Mouse (Mus musculus): ENCODE measurements around the gene Hist1h4a.
"Not testable (repeated sequence)": the region's sequence is repeated elsewhere in the genome, so short reads cannot be mapped to it uniquely, and the experiment has no call there.

Gene Hist1h4a

DNA sequence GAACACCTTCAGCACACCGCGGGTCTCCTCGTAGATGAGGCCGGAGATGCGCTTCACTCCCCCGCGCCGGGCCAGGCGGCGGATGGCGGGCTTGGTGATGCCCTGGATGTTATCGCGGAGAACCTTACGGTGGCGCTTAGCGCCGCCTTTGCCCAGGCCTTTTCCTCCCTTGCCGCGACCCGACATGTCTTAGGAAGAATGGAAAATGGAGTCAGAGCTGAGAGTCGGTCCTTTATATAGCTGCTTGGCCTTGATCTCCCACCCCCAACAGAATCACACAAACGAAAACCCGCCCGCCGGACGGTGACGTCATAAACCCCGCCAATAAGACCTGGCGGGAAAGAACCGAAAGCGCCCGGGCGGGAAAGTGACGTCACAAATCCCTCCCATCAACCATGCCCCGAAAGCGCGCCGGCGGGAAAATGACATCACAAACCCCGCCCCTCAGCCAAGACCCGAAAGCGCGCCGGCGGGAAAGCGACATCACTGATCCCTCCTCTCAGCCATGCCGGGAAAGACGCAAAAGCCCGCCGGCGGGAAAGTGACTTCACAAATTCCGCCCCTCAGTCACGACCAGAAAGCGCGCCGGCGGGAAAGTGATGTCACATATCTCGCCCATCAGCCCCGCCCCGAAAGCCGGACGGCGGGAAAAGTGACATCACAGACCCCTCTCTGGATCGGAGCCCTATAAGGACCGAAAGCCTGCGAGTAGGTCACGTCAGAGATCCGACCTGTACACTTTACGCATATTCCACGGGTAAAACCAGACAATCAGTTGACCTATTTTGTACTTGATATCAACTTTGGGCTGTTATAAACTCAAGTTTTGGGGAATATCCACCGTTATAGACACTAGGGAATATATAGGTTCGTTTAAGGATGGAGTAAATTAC, at the start of gene Hist1h4a:
TSS of gene Hist1h4a (minus strand) at position 259 of the 893 bp plus-strand sequence.
- peak; percentile 95 to 98 for DNase-seq (ENCODE audit: low spot score in 2 of 2)

DNA sequence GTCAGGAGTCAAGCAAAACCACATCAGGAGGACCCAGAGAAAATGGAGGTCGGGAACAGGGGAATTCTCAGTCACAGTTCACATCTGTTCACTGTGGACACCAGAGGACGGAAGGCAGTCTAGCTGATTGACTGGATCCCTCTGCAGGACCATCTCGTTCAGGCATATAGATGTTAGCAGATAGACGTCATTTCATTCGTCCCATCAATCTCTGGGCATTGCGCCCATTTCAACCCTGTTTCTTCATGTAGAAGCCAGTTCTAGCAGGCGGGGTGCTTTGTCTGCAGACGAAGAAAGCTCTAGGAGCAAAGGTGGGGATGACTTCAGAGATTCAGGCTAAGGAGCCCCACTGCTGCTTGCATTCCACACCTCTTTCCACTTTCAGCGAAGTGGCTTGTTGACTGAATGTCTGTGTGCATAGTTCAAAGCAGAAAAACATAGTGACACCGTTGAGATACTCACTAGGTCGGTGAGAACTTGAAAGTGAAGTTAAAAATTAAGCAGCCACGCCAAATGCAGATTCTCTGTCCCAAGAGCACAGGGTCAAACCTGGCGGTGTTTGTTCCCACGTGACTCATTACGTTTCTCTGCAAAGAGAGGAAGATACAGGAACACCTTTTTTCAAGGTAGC, 45.5 kb upstream of the Hist1h4a start, which contains the start of gene Slc17a2:
TSS of gene Slc17a2 (plus strand) at position 572 of the 631 bp plus-strand sequence.
- DNase-seq (ENCODE audit: low spot score in 2 of 2) = no peak

- no peak for DNase-seq (ENCODE audit: low spot score in 2 of 2)
These were observed 43.5 kb upstream of the Hist1h4a start for GRCm38 (mm10) chr13:23804532-23804931.

DNA sequence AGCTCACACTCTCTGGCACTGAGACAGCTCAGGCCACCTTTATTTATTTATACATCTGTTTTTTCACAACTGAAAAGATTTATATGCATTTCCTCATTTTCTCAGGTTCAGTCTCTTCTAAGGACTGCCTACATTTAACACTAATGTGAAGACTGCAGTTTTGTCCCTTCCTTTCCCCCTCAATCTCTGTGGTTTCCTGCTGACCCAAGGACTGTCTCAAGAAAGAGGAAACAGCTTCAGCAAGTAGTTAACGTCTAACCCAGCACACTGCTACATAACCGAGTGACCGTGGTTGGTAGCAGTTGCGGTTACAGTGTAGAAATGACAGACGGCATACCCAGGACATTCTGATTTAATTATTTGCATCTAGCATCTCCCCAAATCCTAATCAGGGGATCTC, 38.4 kb upstream of the Hist1h4a start:
- no peak for DNase-seq (ENCODE audit: low spot score in 2 of 2)

- peak in 1 of 2 experiments; percentile 30 for DNase-seq (ENCODE audit: low spot score in 2 of 2)
These were observed 31.5 kb upstream of the Hist1h4a start for GRCm38 (mm10) chr13:23792520-23792919.

DNA sequence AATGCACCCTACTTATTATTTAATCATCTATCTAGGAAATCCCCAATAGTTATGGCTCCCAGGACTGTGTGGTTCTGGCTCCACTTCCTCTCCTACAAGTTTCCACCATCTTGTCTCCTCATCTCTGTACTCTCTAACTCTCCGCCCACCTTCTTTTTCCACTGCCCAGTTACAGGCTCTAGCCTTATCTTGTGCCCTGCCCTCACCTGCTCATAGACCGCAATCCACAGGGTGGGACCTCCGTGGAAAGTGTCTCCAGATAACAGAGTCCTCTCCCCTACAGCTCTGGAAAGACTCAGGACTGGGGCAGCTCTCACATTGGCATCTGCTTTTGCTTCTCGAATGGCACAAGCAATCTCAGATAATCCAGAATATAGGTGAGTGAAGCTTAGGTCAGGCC, 18.0 kb upstream of the Hist1h4a start:
- DNase-seq (ENCODE audit: low spot score in 2 of 2) = no peak

GRCm38 (mm10) chr13:23778339-23778738, 17.3 kb upstream of the Hist1h4a start:
- no peak for DNase-seq (ENCODE audit: low spot score in 2 of 2)

DNA sequence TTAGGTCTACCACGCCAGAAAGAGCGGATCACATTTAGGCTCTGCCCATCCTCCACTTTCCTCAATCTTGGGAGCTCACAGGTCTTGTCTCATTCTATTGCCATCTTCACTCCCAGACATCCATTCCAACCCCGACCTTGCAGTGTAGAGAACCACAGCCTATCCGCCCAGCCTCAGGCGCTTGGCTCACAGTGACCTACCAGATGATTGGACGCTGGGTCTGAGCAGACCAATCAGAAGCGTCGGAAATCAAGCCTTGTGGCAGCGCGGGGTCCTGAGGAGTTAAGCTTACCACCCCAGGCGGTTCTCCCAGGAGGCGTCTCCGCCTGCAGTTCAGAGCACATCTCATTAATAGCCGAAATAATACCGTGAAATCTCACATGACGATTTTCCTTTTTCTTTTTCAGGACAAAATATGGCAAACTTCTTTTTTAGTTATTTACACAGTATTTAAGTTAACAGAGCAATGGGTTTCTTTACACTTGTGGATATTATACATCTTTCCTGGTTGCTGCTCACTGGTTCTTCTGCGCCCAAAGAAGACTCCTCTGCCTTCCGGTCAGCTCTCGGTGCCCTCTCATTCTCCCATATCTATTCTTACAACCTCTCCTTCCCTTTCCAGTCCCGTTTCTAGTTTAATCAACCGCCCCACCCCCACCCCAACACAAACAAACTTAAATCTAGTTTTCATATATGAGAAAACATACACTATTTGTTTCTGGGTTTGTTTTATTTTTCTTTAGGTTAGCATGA, 11.7 kb upstream of the Hist1h4a start:
- peak in 1 of 2 experiments; percentile 9 for DNase-seq (ENCODE audit: low spot score in 2 of 2)

DNA sequence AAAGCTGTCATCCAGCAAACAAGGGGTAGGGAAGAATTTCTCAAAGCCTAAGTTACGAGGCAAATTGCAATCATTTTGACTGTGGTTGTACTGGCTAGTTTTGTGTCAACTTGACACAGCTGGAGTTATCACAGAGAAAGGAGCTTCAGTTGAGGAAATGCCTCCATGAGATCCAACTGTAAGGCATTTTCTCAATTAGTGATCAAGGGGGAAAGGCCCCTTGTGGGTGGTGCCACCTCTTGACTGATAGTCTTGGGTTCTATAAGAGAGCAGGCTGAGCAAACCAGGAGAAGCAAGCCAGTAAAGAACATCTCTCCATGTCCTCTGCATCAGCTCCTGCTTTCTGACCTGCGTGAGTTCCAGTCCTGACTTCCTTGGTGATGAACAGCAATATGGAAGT, 8.6 kb upstream of the Hist1h4a start, which contains the start of gene Trim38:
TSS of gene Trim38 (plus strand) at position 301 of the 400 bp plus-strand sequence.
- DNase-seq (ENCODE audit: low spot score in 2 of 2) = not testable (repeated sequence)

DNA sequence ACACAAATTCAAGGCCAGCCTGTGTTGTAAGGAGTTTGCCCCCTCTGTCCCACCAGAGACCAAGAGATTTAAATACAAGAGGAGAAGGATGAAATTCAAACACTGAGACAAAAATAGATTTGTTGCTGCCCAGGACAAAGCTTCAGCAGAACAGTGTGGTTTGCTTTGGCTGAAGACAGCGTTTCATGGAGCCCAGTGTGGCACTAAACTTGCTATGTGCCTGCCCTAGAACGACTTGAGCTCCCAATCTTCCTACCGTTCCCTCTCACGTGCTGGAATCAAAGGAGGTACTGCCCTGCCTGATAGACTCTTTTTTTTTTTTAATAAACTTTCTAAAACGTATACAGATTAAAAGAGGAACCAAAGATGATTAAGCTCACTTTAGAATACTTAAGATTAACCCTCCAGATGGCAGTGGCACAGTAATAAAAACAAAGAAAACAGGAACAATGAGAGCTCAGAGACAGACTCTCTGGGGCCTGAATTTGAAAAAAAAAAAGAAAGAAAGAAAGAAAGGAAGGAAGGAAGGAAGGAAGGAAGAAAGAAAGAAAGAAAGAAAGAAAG, 7.9 kb upstream of the Hist1h4a start:
- DNase-seq (ENCODE audit: low spot score in 2 of 2) = no peak

DNA sequence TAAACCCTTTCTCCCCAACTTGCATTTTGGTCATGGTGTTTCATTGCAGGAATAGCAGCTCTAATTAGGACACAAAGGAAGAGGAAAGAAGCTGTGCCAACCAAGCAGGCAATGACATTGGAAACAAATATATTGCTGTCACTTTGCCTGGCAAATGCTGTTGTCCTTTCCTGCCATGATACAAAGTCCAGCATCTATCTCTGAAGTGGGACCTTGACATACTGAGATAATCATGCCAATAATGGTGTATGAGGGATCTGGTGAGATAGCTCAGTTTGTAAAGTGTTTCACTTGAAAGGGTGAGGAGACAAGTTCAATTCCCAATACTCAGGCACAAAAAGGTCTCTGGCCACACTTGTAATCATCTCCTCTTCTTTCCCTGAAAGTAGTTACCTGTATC, 5.7 kb upstream of the Hist1h4a start:
- no peak for DNase-seq (ENCODE audit: low spot score in 2 of 2)

DNA sequence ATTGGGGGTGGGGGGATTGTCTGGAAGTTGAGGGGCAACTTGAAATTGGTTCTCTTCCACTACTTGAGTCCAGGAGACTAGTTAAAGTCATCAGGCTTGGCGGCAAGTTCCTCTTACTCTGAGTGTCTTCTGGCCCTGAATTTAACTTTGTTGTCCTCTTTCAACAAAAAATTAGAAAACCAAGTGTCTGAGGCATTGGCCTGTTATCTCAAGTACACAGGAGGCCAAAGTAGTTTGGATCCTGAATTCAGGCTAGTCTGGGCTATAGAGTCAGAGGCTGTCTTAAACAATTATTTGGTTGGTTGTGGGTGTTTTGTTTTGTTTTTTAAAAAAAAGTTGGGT, 4.1 kb upstream of the Hist1h4a start:
- DNase-seq (ENCODE audit: low spot score in 2 of 2) = no peak

DNA sequence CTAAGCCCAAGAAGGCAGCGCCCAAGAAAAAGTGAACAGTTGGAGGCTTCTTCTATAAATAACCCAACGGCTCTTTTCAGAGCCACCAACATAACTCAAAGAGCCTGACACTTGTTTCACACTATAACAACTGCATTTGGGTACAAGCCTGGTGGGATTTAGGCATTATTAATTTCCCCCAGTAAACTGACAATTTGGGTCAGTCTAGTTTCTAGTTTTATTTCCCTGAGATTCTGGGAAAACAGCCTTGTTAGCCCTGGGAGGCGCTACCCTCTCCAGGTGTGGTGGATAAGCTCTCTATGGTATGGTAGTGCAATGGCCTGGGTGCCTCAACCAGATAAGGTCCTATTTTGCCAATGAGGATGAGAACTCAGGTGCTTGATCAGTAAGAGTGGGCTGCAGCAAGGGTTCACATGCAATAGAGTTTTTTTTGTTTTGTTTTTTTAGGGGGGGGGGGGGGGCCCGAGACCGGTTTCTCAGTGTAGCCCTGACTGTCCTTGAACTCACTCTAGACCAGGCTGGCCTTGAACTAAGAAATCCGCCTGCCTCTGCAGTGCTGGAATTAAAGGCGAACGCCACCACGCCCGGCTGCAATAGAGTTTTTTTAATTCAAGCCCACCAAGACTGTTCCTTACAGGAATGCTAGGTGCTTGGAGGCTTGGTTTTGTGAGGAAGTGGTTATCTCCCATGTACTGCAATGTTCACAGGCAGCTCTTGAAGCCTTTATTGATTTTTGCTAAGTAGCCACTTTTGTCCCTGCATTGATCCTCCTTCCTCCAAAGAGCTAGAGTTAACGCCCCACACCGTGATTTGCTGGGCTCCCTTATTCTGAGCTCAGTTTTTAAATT, 3.5 kb upstream of the Hist1h4a start:
- DNase-seq (ENCODE audit: low spot score in 2 of 2) = no peak

DNA sequence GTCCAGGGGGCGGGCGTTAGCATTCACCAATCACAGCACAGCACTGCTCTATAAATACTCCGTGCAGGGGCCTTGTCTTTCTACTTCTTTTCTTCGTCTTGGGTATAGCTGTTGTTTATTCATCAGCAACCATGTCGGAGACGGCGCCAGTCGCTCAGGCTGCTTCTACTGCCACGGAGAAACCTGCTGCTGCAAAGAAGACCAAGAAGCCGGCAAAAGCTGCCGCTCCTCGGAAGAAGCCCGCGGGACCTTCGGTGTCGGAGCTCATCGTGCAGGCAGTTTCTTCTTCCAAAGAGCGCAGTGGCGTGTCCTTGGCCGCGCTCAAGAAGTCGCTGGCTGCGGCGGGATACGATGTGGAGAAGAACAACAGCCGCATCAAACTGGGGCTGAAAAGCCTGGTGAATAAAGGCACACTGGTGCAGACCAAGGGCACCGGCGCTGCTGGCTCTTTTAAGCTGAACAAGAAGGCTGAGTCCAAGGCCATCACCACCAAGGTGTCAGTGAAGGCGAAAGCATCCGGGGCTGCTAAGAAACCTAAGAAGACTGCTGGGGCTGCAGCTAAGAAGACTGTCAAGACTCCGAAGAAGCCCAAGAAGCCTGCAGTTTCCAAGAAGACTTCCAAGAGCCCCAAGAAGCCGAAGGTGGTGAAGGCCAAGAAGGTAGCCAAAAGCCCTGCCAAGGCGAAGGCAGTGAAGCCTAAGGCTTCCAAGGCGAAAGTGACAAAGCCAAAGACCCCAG, 2.7 kb upstream of the Hist1h4a start, which contains the start of gene Hist1h1a:
TSS of gene Hist1h1a (plus strand) at position 81 of the 738 bp plus-strand sequence.
- DNase-seq (ENCODE audit: low spot score in 2 of 2) = peak; percentile 61 to 76

DNA sequence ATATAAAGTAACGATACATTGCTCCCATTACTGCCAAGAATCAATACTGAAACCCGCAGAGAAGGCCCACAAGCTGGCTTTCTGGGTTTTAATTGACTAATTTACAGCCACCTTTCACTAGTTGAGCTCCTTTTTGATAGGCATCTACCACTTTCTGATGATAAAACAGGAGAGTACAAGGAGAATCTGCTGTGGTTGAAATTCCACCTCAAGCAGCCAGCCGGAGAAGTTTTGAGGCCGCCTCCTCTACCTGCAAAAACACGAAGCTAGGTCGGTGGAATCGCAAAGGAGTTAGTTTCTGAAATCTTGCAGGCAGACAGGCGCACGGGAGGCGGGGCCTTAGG, 2.2 kb upstream of the Hist1h4a start:
- DNase-seq (ENCODE audit: low spot score in 2 of 2) = no peak

DNA sequence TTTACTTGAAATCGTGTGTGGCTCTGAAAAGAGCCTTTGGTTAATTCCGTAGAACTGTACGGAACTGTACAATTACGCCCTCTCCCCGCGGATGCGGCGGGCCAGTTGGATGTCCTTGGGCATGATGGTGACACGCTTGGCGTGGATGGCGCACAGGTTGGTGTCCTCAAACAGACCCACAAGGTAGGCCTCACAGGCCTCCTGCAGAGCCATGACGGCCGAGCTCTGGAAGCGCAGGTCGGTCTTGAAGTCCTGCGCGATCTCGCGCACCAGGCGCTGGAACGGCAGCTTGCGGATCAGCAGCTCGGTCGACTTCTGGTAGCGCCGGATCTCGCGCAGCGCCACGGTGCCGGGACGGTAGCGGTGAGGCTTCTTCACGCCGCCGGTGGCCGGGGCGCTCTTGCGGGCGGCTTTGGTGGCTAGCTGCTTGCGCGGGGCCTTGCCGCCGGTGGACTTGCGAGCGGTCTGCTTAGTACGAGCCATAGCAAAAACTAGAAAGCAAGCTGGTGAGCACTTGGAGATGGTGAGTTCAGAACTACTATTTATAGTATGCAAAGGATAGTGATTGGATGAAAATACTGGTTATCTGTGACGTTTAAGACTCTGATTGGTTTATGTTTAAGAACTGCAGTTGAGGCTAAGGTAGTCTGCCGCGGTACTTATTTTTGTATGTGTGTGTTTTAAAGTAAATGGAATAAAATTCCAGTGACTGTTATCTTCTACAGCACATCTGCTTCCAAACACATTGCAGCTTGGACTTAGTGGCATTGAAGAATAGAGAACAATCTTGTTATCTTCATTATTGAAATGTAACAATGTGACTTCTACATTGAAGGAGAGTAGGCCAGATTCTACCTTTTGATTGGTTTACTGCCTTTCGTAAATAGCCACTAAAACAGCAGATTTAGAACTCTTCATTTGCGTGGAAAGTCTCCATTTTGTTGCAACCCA, 1.1 kb upstream of the Hist1h4a start, which contains the start of gene Hist1h3a:
TSS of gene Hist1h3a (minus strand) at position 516 of the 951 bp plus-strand sequence.
- DNase-seq (ENCODE audit: low spot score in 2 of 2) = not testable (repeated sequence)

DNA sequence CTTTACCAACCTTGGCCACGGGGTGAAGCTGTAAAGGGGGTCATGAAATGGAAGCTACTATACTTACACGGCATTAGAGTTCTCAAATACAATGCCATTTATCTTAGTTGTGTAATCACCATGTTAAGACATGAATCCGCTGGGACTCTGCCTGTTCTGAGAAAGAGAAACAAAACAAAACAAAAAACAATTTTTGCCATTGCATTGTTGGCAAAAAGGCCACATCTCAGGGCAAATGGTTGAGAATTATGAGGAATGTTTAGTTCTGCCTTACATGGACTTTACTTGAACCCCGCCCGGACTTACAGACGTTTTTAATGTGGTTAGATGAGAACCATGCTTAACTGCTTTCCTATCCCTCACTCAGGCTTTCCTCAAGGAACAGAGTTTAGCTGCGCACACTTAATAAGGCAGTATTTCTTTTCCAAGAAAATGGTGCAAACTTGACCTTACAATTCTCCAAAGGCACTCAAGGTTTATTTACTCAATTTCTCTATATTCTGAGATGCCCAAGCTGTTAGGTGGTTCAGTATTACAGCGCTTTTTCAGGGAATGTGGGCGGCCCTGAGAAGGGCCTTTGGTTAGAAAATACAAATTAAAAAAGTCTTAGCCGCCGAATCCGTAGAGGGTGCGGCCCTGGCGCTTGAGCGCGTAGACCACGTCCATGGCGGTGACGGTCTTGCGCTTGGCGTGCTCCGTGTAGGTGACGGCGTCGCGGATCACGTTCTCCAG, 624 bp downstream of the Hist1h4a start:
- DNase-seq (ENCODE audit: low spot score in 2 of 2) = no peak

- DNase-seq (ENCODE audit: low spot score in 2 of 2) = no peak
These were observed 1.2 kb downstream of the Hist1h4a start for GRCm38 (mm10) chr13:23759916-23760239.

All from cerebellum, postnatal 4 days (tissue).